Mouse (Mus musculus): ENCODE results near the gene Dcaf8.

DNA sequence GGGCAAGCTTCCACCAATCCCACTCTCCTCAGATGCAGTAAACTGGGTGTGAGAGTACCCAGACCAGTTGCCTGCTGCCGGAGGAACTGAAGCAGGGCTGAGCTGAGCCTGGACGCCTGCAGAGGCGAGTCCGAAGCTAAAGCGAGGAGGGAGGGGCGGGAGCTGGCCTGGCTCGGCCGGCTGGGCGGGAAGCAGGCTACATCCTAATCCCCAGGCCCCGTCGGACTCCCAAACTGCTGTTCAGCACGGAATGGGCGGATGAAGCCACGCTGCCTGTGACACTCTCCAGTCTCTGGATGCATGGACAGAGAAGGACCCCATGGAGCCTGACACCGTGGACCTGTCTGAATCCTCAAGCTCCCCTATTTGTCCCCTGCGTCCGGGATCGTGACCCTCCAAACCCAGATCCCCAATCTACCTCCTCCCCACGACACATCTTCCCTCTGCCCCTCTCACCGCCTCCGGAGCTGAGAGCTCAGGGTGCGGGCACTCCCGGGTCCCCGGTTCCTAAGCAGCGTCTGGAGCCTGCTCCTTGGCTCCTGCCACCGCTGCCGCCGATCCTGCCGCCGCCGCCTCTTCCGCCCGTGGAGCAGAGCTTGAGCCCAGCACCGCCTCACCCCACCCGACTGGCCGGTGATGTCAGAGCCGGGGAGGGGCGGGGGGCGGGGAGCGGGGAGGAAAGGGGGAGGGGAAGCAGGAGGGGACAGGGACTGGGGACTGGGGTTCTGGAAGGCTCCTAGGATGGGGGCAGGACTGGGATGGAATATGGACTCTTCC, 58.4 kb downstream of the Dcaf8 start, which contains the start of gene Pea15a:
- TF ChIP-seq POLR2A (IDR thresholded peaks at IDR 0.05; ENCODE audit: low read depth, low read length) (no peak; the same call in 1 of the 2 replicates), CTCF (IDR thresholded peaks at IDR 0.05; ENCODE audit: extremely low read depth, insufficient read depth, insufficient read length, insufficient replicate concordance) (no peak)
